Mouse (Mus musculus) cerebellum, postnatal 25 days (tissue): ENCODE data around the gene Neurl4.

Experiments used
- DNase-seq, 2 experiments: peaks; one replicate each; pipeline ENCODE4 v3.0.0; 2021; ENCODE audit warnings: mixed read lengths in 2 of 2

Gene Neurl4

GRCm38 (mm10) chr11:69960616-69961015 lies 59.7 kb downstream of the Neurl4 start:
- no peak for DNase-seq

DNA sequence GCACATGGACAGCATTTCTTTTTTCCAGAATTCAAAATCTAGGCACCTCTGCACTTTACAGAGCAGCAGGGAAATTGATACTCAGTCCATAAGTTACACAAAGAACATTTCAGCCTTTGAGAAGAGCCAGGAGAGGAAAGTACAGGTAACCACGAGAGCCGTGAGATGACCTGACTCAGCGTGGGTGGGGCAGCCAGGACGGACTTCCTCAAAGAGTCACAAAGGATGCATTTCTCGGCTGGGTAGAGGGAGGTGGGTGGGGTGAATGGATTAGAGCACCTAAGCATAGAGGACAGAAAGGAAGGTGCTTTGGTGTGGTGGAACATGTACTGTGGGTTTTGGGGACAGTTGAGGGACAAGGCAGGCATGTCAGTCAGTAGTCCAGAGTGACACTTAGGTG lies 61.0 kb downstream of the Neurl4 start:
- no peak for DNase-seq
